Mouse (Mus musculus) limb, embryonic 15.5 days (tissue): ENCODE data around the gene Krt35. TPM values are rescaled to one million over a fixed set of nuclear protein-coding genes. Genes with fewer than 3 reads are reported as not detected.

ENCODE experiments used
- ATAC-seq: fragments of 200-750 bp; cut with Nextera tagmentation; 2 replicates; pipeline ENCODE4 v1.8.0; 2017; ENCODE audit warnings: low read depth, moderate TSS enrichment; ENCODE audit not compliant: insufficient number of reproducible peaks, low FRiP score, low TSS enrichment
- H3K27ac ChIP-seq: fragments of 300-500 bp; sonication (generic); 2 replicates; pipeline ENCODE4 v1.5.1; 2015; ENCODE audit warnings: moderate library complexity, mild to moderate bottlenecking, inconsistent platforms
- H3K27me3 ChIP-seq: fragments of 300-500 bp; sonication (generic); 2 replicates; pipeline ENCODE4 v1.6.1; 2015; ENCODE audit warnings: inconsistent platforms
- H3K36me3 ChIP-seq: fragments of 300-500 bp; sonication (generic); 2 replicates; pipeline ENCODE4 v1.6.1; 2015; ENCODE audit warnings: inconsistent platforms
- H3K4me1 ChIP-seq: fragments of 300-500 bp; sonication (generic); 2 replicates; pipeline ENCODE4 v1.6.1; 2015; ENCODE audit warnings: inconsistent platforms
- H3K4me2 ChIP-seq: fragments of 300-500 bp; sonication (generic); 2 replicates; pipeline ENCODE4 v1.6.1; 2015; ENCODE audit warnings: mild to moderate bottlenecking, inconsistent platforms
- H3K4me3 ChIP-seq: fragments of 300-500 bp; sonication (generic); 2 replicates; pipeline ENCODE4 v1.5.1; 2015; ENCODE audit warnings: mild to moderate bottlenecking, inconsistent platforms
- H3K9ac ChIP-seq: fragments of 300-500 bp; sonication (generic); 2 replicates; pipeline ENCODE4 v1.6.1; 2015; ENCODE audit warnings: inconsistent platforms
- H3K9me3 ChIP-seq: fragments of 300-500 bp; sonication (generic); 2 replicates; pipeline ENCODE4 v1.6.1; 2016; ENCODE audit warnings: inconsistent platforms
- WGBS: fragments of 180-500 bp; shearing (Covaris S2); methylation state at CpG from one replicate; pipeline ENCODE4 v1.1.7; 2015; 5-methylcytosine and 5-hydroxymethylcytosine counted together
- polyA plus RNA-seq: library from polyadenylated mRNA; unstranded; fragments of >200 nt; fragmentation: Nextera tagmentation; extraction: Ambion mirVana; gene quantifications from 2 replicates; pipeline ENCODE4 v1.2.1, GENCODE M21; 2015

Krt35 gene
- polyA plus RNA-seq, 1 experiment from 2014 or later, result 26.4 TPM

DNA sequence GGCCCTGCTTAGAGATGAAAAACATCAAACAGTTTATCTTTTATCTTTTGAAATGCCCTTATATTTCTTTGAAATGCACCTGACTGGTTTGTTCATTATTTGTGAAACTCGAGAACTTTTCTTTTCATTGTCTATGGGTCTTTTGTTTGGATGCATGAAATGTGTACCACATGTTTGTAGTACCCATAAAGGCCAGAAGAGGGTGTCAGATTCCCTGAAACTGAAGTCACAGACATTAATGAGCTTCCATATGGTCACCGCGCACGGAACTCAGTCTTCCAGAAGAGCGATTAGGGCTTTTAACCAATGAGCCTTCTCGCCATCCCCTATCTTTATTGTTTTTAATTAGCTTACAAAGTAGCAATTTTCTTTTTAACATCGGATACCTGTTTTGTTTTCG, 37.2 kb downstream of the Krt35 start:
- Histone ChIP-seq H3K27me3 (no peaks in the 10 kb centered on the region), H3K4me2 (no peak overlapping the region), H3K36me3 (no peaks in the 10 kb centered on the region), H3K4me1 (0 out of 2 replicates have a peak, but pooled peaks cover 2% of the 10 kb centered on the region), H3K9ac (no peak overlapping the region), H3K4me3 (no peak overlapping the region), H3K9me3 (no peaks in the 10 kb centered on the region), H3K27ac (no peak overlapping the region)
- 67% methylated on average over 8 of the region's 8 CpGs for WGBS
- ATAC-seq, result no peak

DNA sequence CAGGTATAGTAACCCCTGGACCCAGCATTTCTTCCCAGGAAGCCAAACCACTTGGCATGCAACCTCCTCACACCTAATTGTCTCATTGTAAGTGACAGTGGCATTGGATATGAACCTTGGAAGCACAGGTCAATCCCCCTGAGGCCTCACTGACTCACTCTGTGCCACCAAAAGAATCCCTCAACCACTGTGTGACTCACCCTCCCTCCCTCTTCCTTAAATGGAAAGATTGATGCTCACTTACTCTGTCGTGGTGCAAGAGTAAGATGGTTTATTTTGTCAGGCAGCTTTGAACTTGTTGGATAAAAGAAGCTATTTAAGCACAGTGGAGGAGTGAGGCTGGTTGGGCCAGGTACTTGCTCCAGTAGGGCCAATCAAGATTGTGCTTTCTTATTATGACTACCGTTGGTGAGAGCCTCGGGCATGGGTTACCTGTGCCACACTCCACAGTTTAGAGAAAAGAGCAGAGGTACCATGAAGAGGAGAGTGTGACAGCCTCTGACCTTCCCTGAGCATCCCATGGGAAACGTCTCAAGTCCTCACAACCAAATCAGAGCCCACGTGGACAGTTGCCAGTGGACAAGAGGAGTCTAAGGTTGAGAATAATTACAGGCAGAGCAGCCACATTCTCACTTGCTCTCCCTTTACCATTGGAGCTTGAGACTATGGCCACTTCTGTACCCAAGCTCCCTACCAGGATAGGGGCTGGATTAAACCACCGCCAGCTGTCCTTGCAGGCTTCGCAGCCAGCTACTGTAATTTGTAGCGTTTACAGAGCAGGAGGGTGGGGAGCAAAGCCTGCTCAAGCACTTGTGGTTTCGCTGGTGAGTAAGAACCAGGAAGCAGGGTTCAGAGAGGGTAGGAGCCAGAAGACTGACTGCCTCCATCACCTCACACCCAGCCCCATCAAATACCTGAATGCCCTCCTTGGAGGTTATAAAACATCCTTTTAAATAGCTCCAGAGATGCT, 40.1 kb downstream of the Krt35 start:
- Histone ChIP-seq H3K4me3 (no peak overlapping the region), H3K36me3 (no peaks in the 10 kb centered on the region)

DNA sequence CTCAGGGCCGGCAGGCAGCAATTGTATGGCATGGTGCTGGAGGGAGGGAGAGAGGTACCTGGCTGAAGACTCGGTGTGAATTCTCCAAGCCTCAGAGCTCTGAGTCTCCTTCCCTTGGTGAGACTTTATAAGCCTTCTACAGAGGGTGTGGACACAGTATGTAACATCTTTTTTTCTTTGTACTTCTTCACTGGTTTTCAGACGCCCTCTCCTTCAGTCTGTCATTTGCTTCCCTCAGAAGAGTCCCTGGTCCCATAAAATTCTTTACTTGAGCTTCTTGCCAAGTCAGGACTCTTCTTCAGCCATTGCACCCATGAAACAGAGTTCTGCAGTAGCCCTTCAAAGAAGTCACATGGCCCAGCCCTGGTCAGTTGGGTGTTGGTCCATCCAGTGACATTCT, 45.6 kb downstream of the Krt35 start, which contains the start of gene Krt31:
Gene Krt31 (minus strand): TSS at position 101 of the 400 bp plus-strand sequence.
- H3K9ac ChIP-seq, result no peak within 1 kb of the TSS
- H3K27ac ChIP-seq, result no peak within 1 kb of the TSS
- no peaks in the 10 kb centered on the region for H3K27me3 ChIP-seq
- no peaks in the 10 kb centered on the region for H3K4me1 ChIP-seq
- no peak within 1 kb of the TSS for H3K4me2 ChIP-seq
- H3K4me3 ChIP-seq, result no peak within 1 kb of the TSS
- no peaks in the 10 kb centered on the region for H3K36me3 ChIP-seq
- 77% methylated on average over 3 of the region's 3 CpGs for WGBS
- no peak for ATAC-seq
- H3K9me3 ChIP-seq, result no peaks in the 10 kb centered on the region

More for the DNA sequence above, 40.1 kb downstream of the Krt35 start:
- no peak overlapping the region for H3K9ac ChIP-seq
- H3K4me2 ChIP-seq, result no peak overlapping the region
- no peaks in the 10 kb centered on the region for H3K27me3 ChIP-seq
- 0 out of 2 replicates have a peak, but pooled peaks cover 2% of the 10 kb centered on the region for H3K4me1 ChIP-seq
- no peaks in the 10 kb centered on the region for H3K9me3 ChIP-seq
- ATAC-seq, result no peak
- H3K27ac ChIP-seq, result no peak overlapping the region
- 63% methylated on average over 9 of the region's 9 CpGs for WGBS

DNA sequence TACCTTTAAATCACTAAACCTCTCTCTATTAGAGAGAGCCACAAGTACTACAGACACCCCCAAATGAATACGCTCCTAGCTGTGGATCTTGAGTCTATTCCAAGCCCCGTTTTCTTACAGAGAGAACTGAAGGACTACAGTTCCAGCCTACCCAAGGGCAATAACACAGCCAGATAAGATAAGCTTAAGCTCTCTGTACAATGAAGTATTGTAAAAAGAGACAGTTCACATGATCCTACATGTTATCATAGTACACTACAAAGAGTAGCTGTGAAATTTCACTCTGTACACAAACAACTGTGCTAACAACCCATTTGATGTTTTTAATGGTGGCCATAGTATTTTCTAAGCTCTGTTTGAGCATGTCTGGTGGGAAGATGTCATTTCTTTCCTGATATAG, 48.8 kb downstream of the Krt35 start:
- H3K36me3 ChIP-seq, result no peaks in the 10 kb centered on the region
- 69% methylated on average over 2 of the region's 2 CpGs for whole genome bisulfite sequencing
- no peaks in the 10 kb centered on the region for H3K4me1 ChIP-seq
- no peaks in the 10 kb centered on the region for H3K27me3 ChIP-seq
- H3K9ac ChIP-seq, result no peak overlapping the region
- H3K9me3 ChIP-seq, result no peaks in the 10 kb centered on the region
- no peak overlapping the region for H3K27ac ChIP-seq
- ATAC-seq, result no peak
- H3K4me2 ChIP-seq, result no peak overlapping the region
- H3K4me3 ChIP-seq, result no peak overlapping the region

DNA sequence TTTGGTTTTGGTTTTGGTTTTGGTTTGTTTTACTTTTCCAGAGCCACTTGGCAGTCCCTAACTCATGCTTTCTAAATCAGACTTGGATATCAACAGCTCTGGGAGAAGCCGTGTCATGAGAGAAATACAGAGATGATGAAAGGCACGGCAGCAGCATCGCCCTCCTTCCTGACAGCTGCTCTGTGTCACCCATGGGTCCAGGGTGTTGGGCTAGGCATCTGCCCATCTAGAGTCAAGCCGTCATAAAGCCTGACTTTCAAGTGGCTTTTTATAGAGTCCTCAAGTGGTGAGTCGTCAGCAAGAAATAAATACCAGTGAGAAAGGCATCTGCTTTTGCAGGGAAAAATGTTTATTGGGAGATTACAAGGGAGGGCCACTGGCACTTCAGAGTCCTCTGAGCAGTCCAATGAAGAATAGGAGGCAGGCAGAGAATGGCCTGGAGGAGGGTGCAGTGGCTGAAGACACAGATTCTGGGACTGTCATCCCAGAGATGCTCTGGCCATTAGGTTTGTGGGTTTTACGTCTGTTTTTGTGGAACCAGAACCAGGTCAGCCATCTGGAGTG, 49.7 kb downstream of the Krt35 start:
- no peaks in the 10 kb centered on the region for H3K36me3 ChIP-seq
- H3K4me2 ChIP-seq, result no peak overlapping the region
- H3K9me3 ChIP-seq, result no peaks in the 10 kb centered on the region
- H3K27ac ChIP-seq, result no peak overlapping the region
- no peak for ATAC-seq
- WGBS, result 67% methylated on average over 6 of the region's 6 CpGs
- no peak overlapping the region for H3K4me3 ChIP-seq
- H3K9ac ChIP-seq, result no peak overlapping the region
- H3K4me1 ChIP-seq, result no peaks in the 10 kb centered on the region
- H3K27me3 ChIP-seq, result no peaks in the 10 kb centered on the region

Other genes starting within 250 kb of the Krt35 start
- gene Krtap4-16, start 244.6 kb downstream of the Krt35 start, polyA plus RNA-seq, result not detected in 2 replicates
- not detected in 2 replicates for gene Gm11568, start 238.3 kb downstream of the Krt35 start, polyA plus RNA-seq
- not detected in 2 replicates for gene Gm11559, start 231.8 kb downstream of the Krt35 start, polyA plus RNA-seq
- gene Krtap9-1, start 222.9 kb downstream of the Krt35 start, polyA plus RNA-seq, result not detected in 2 replicates
- gene Gm11567, start 217.1 kb downstream of the Krt35 start, polyA plus RNA-seq, result not detected in 2 replicates
- not detected in 2 replicates for gene Krtap31-1, start 188.3 kb downstream of the Krt35 start, polyA plus RNA-seq
- not detected in 2 replicates for gene Gm11565, start 181.5 kb downstream of the Krt35 start, polyA plus RNA-seq
- not detected in 2 replicates for gene Krtap31-2, start 159.9 kb downstream of the Krt35 start, polyA plus RNA-seq
- gene Krtap9-5, start 147.8 kb downstream of the Krt35 start, polyA plus RNA-seq, result not detected in 2 replicates
- not detected in 2 replicates for gene Krtap29-1, start 117.2 kb downstream of the Krt35 start, polyA plus RNA-seq
- 0.09 TPM in 1 of 2 replicates, not detected in the other for gene Krtap16-1, start 109.6 kb downstream of the Krt35 start, polyA plus RNA-seq
- 0.47 and 0.48 TPM in 2 replicates for gene Krtap17-1, start 102.2 kb downstream of the Krt35 start, polyA plus RNA-seq
- gene Krt33a, start 80.0 kb downstream of the Krt35 start, polyA plus RNA-seq, result 0.18 and 0.58 TPM in 2 replicates
- 1.1 and 1.7 TPM in 2 replicates for gene Krt33b, start 66.4 kb downstream of the Krt35 start, polyA plus RNA-seq
- 1.1 and 2.6 TPM in 2 replicates for gene Krt34, start 54.7 kb downstream of the Krt35 start, polyA plus RNA-seq
- 2.5 and 5.4 TPM in 2 replicates for gene Krt31, start 45.7 kb downstream of the Krt35 start, polyA plus RNA-seq
- gene Krt32, start 8.0 kb downstream of the Krt35 start, polyA plus RNA-seq, result 2.0 and 2.4 TPM in 2 replicates
- 55.9 and 83.7 TPM in 2 replicates for gene Krt36, start 9.4 kb upstream of the Krt35 start, polyA plus RNA-seq
- 50.3 and 60.2 TPM in 2 replicates for gene Krt13, start 25.3 kb upstream of the Krt35 start, polyA plus RNA-seq
- gene Krt15, start 39.7 kb upstream of the Krt35 start, polyA plus RNA-seq, result 1,213 and 1,252 TPM in 2 replicates
- 417 and 437 TPM in 2 replicates for gene Krt19, start 52.4 kb upstream of the Krt35 start, polyA plus RNA-seq
- gene Krt9, start 97.0 kb upstream of the Krt35 start, polyA plus RNA-seq, result 0.13 and 0.24 TPM in 2 replicates
- 1,243 and 1,298 TPM in 2 replicates for gene Krt14, start 111.3 kb upstream of the Krt35 start, polyA plus RNA-seq
- gene Krt16, start 152.7 kb upstream of the Krt35 start, polyA plus RNA-seq, result 11.7 and 16.2 TPM in 2 replicates
- 264 and 267 TPM in 2 replicates for gene Krt17, start 164.8 kb upstream of the Krt35 start, polyA plus RNA-seq
- gene Krt42, start 173.6 kb upstream of the Krt35 start, polyA plus RNA-seq, result 0.15 TPM in 1 of 2 replicates, not detected in the other
- 1,535 and 1,764 TPM in 2 replicates for gene Eif1, start 223.6 kb upstream of the Krt35 start, polyA plus RNA-seq
- 3.1 and 4.0 TPM in 2 replicates for gene Gast, start 238.2 kb upstream of the Krt35 start, polyA plus RNA-seq